Mouse (Mus musculus) splenic B cell, adult 2 months (primary cell): Measurements from ENCODE around the gene Asxl1.
A peak's percentile ranks its signal among the peaks of the same experiment; 100 is the strongest.

Experiments
- DNase-seq: peaks from one replicate; pipeline ENCODE4 v3.0.0-alpha.2; 2011; ENCODE audit warnings: low read depth, low spot score
- H3K27me3 ChIP-seq: 2 replicates; pipeline ENCODE4 v1.6.1; 2012; ENCODE audit warnings: mild to moderate bottlenecking, low read length, moderate library complexity, mixed read lengths; ENCODE audit not compliant: control insufficient read depth, poor library complexity, insufficient read depth, severe bottlenecking
- H3K36me3 ChIP-seq: 2 replicates; pipeline ENCODE4 v1.6.1; 2012; ENCODE audit warnings: mild to moderate bottlenecking, low read length, moderate library complexity, mixed read lengths; ENCODE audit not compliant: control insufficient read depth, poor library complexity, insufficient read depth, severe bottlenecking

Asxl1 gene

GRCm38 (mm10) chr2:153414607-153415006, 69.0 kb downstream of the Asxl1 start:
- H3K27me3 ChIP-seq: no peaks in the 10 kb centered on the region
- H3K36me3 ChIP-seq: no peaks in the 10 kb centered on the region
- DNase-seq: peak; percentile 60

DNA sequence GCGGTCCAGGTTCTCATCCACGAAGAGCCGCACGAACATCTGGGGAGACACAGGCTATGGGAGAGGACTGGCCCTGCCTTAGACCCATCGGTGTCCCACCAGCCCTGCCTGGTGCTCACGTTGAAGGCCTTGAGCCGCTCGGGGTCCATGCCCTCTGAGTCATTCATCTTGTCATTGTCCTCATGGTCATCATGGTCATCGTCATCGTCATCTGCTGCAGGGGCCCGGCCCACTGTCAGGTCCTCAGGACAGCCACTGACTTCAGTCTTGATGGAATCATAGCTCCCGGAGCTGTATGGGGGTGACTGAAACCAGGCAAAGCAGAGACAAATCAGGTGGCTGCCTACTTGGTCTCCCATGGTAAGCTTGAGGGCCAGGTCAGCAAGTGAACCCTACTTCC, 72.2 kb downstream of the Asxl1 start:
- Histone ChIP-seq H3K36me3 (no peaks in the 10 kb centered on the region), H3K27me3 (no peaks in the 10 kb centered on the region)
- no peak for DNase-seq

DNA sequence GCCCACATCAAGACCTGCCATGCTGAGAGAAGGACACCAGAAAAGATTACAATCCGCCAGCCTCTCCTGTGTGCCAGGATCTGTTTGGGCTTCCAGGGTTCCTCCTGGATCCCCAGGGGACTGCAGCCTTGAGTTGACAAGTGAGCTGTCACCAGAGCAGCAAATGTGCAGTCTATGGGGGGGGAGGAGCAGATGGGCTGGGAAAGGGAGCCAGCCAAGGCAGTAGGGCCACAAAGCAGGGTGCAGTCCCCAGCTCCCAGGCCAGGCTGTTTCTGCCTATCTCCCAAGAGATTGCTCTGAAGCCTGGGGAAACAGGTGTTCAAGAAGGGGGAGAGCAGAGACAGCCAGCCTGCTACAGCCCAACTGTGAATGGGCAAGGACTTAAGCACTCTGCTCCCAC, 72.8 kb downstream of the Asxl1 start:
- no peaks in the 10 kb centered on the region for H3K27me3 ChIP-seq
- no peak for DNase-seq
- H3K36me3 ChIP-seq: no peaks in the 10 kb centered on the region

DNA sequence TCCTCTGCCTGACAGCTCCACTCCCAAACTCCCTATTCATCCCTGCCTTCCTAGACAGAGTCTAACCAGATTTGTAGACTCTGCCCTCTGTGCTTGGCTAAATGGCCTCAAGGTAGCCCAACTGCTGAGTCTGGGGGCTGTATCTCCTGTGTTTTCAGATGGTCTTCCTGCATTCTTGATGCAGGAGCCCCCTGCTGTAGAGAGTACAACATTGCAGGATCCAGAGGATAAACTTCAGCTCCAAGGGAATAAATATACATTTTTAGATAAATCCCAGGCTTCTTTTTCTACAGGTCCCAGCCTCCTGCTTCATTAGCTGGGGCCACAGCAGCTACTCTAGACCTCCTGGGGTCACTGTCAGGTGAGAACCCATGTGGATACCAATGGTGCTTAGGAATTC, 75.6 kb downstream of the Asxl1 start:
- Histone ChIP-seq H3K36me3 (no peaks in the 10 kb centered on the region), H3K27me3 (no peaks in the 10 kb centered on the region)
- DNase-seq: no peak

- no peak for DNase-seq
- no peaks in the 10 kb centered on the region for H3K36me3 ChIP-seq
These were observed 76.4 kb downstream of the Asxl1 start for GRCm38 (mm10) chr2:153422051-153422450.

DNA sequence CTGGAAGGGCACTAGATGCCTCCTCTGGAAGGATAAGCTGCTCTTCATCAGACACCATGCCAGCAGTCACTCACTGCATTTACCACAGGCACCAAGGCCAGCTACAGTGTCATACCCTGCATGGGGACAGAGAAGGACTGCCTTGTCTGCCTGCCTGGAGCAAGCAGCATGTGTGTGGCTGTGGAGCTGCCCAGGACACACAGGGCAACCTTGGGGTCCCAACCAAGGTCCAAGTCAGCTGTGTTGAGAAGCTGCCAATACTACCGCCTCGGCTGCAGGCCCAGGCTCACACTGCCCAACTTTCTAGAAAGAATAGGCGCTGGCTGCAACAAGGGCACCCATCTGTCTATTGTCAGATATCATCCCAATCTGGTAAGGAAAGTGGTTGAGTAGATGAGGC, 77.5 kb downstream of the Asxl1 start:
- no peaks in the 10 kb centered on the region for H3K36me3 ChIP-seq
- no peaks in the 10 kb centered on the region for H3K27me3 ChIP-seq
- DNase-seq: no peak

More at GRCm38 (mm10) chr2:153422051-153422450, 76.4 kb downstream of the Asxl1 start:
- no peaks in the 10 kb centered on the region for H3K27me3 ChIP-seq

- DNase-seq: no peak
These were observed 78.9 kb downstream of the Asxl1 start for GRCm38 (mm10) chr2:153424557-153424956.

DNA sequence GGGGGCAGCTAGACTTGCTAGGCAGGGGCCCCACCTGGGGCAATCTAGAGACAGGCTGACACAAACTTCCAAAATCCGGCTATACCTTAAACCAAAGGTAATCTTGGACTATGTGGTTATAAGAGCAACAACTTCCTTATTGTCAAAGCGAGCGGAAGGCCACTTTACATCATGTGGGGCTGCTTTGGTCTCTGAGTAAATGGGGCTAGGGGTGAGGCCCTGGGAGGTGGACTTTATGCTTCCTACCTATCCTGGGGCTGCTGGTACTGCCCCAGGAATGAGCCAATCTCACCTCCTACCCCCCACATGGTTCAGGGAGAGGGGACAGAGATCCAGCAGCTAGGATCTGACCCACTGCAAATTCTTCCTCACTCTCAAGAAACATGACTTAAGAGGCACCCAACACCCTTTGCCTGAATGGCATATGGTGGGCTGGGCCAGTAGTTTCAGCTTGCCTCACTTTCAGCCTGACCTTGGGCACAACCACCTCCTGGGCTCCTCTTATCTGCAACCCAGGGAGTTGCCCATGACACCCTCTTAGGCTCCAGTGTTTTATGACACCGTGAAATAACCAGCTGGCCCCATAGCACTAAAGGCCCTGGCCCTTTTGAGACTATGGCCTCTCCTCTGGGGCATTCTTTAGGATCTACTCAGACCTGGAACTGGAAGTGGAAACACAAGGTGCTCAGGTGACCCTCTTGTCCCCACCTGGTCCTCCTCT, 79.7 kb downstream of the Asxl1 start:
- Histone ChIP-seq H3K27me3 (no peaks in the 10 kb centered on the region), H3K36me3 (no peaks in the 10 kb centered on the region)
- DNase-seq: no peak

More at GRCm38 (mm10) chr2:153424557-153424956, 78.9 kb downstream of the Asxl1 start:
- Histone ChIP-seq H3K27me3 (no peaks in the 10 kb centered on the region), H3K36me3 (no peaks in the 10 kb centered on the region)

DNA sequence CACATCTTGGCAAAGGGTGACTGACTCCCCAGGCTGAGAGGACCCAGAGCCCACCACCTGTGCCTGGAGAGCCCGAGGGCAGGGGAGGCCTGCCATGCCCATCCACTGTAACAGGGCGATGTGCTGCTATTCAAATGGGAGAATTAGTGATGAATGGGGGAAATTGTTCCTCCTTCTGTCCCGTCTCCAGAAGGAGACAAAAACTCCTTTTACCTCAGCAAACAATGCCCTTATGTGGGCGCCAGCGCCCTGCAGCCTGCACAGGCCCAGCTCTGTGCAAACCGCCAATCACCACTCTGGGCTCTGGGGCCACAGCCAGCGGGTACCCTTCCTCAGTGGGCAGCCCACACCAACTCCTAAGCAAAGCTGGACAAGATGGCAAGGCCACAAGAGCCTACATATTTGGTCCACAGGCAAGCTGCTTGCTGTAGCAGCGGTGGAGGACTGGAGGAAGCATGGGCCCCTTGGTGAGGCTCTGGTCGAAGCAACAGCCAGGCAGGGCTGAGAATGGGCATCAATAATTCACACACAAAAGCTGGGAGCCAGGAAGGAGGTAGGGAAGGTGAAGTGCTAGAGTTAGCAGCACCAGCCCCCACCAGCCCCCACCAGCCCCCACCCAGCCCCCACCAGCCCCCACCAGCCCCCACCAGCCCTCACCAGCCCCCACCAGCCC, 80.5 kb downstream of the Asxl1 start:
- Histone ChIP-seq H3K27me3 (no peaks in the 10 kb centered on the region), H3K36me3 (no peaks in the 10 kb centered on the region)
- DNase-seq: no peak

- no peak for DNase-seq
- Histone ChIP-seq H3K27me3 (no peaks in the 10 kb centered on the region), H3K36me3 (no peaks in the 10 kb centered on the region)
These were observed 81.3 kb downstream of the Asxl1 start for GRCm38 (mm10) chr2:153426931-153427330.

- no peak for DNase-seq
- H3K27me3 ChIP-seq: no peaks in the 10 kb centered on the region
- H3K36me3 ChIP-seq: no peaks in the 10 kb centered on the region
These were observed 82.9 kb downstream of the Asxl1 start for GRCm38 (mm10) chr2:153428485-153428884.

GRCm38 (mm10) chr2:153430571-153430970, 84.9 kb downstream of the Asxl1 start:
- no peaks in the 10 kb centered on the region for H3K27me3 ChIP-seq
- no peak for DNase-seq
- no peaks in the 10 kb centered on the region for H3K36me3 ChIP-seq

- H3K27me3 ChIP-seq: no peaks in the 10 kb centered on the region
- H3K36me3 ChIP-seq: no peaks in the 10 kb centered on the region
- no peak for DNase-seq
These were observed 86.9 kb downstream of the Asxl1 start for GRCm38 (mm10) chr2:153432492-153432891.

GRCm38 (mm10) chr2:153433859-153434258, 88.2 kb downstream of the Asxl1 start:
- H3K36me3 ChIP-seq: no peaks in the 10 kb centered on the region
- no peaks in the 10 kb centered on the region for H3K27me3 ChIP-seq
- DNase-seq: no peak

DNA sequence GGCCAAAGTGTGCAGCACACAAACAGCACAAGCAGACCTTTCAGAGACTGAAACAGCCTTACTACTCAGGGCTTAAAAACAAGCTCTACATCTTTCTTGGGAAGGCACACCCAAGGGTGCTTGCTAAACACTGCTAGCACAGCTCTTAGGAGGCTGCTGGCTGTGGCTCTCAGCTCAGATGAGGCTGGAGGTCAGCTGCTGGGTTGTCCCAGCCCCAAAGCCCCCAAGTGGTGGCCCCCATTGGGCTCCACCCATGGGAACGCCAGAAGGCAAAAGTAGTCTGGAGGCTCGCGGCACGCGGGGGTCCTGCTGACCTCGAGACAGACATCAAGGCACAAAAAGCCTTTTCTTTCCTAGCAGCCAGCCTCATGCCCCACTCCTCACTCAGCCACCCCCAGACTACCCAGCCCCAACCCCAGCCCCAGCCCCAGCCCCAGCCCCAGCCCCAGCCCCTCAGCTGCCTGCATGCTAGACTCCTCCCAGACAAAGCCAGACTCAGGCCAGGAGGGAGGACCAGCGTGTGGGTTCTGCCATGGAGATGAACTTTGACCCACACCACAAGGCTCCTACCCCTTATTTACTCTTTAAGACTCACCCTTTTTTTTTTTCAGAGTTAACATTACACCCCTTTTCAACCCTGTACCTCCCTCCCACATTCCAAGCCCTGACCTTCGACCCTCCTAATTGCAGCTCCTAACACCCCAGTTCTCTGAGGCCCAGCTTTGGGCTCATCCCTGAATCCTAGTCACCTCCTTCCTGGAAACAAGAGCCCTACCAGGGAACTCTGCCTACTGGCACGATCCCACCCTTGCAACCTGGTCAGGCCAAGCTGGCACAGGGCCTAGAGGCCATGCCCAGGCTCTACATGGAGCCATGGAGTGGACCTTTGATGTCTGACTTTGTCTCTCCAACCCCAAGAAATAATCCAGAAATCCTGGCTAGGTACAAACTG, 89.5 kb downstream of the Asxl1 start:
- DNase-seq: no peak
- H3K27me3 ChIP-seq: no peaks in the 10 kb centered on the region
- H3K36me3 ChIP-seq: no peaks in the 10 kb centered on the region
